Mouse (Mus musculus) kidney, adult 9 months (tissue): ENCODE measurements at regions not wholly inside any gene's neighbourhood (a gene's known extent, or its start where the extent isn't known, plus 50 kb on each side); places are given as distances from the start of the nearest gene placed in this dataset.

ENCODE experiments used
- DNase-seq: peaks from one replicate; pipeline ENCODE4 v3.0.0; 2022

DNA sequence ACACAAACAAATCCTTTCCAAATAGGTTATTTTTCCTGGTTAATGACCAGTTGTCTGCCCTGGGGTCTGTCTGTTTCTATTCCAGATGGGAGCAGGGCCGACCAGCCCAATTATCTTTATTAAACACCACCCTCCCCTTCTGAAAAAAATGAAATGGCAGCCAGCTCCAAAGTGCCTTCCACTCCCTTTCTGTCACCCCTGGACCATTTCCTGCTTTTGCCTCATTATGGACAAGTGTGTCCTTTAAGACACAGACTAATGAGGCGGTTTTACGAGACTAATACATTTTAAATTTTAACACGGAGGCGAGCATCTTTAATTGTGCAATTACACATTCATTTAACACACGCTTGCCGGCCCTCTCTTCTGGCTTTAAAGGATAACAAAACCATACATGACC lies 64.2 kb upstream of the Irx3 start:
- DNase-seq = no peak

DNA sequence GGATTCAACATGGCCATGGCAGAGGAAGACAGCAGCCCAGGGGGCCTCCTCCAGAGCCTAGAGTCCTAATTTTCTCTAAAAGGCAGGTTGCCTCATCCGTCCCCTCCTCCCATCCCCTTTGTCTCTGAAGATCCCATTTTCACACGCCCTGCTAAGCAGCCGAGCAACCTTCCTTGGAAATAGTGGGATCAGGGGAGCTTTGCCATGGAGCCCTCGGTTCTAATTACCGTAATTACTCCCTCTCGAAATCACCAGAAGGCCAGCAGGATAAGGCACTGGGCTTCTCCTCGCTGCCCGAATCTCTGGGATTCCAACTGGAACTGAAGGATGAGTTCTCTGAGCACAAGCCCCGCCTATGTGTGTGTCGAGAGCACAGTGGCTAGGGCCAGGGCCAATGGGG lies 63.5 kb upstream of the Irx3 start:
- DNase-seq = no peak

DNA sequence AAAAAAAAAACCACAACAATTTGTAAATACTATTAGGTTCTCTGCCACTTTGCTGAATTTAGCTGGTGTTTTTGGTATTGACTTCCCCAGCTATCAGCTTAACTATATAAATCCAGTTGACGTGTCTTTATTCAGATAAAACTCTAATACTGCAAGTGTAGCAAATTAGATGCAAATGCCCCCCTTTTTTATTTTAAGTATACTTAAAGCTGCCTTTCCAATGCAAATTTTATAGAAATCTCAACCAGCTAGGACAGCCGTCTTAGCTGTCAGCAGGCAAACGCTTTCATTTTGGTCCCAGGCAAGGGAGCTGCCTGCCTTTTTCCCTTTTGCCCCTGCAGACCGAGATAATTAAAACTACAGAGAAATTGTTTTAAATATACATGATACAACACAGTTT lies 61.6 kb upstream of the Irx3 start:
- DNase-seq = no peak

DNA sequence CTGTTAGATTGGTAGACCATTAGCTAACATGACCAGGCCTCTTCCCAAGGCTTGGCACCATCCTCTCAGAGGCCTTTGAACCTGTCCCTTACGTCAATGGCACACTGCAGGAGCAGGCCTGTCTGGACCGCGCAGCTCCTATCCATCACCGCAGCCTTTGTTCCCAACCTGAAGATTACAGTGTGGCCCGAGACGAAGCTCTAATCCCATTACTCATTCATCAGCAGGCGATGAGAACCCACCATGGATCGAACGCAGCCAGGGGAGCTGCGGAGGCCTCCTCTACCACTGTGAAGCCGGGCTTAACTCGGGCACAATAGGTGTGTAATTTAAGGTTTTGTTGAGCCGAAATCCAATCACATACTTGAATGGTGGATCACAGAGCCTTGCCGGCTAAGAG lies 54.0 kb upstream of the Irx3 start:
- DNase-seq = peak; percentile 44

DNA sequence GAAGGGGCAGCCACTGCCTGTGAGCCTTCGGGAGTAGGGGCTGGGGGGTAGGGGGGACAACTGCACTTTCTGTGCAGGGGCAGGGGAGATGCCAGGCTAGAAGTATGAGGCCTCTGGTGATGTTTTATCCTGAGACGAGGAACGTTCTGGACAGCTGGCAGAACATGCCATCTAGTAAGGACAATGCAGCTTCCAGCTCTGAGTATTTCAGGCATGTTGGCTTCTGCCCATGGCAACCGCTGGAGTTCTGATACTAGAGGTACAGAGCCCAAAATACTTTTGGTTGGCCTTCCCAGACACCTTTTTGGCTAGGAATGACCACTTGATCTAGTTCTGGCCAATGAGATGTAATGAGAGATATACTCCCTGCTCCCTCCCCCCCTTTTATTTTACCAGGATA lies 52.5 kb upstream of the Irx3 start:
- no peak for DNase-seq

DNA sequence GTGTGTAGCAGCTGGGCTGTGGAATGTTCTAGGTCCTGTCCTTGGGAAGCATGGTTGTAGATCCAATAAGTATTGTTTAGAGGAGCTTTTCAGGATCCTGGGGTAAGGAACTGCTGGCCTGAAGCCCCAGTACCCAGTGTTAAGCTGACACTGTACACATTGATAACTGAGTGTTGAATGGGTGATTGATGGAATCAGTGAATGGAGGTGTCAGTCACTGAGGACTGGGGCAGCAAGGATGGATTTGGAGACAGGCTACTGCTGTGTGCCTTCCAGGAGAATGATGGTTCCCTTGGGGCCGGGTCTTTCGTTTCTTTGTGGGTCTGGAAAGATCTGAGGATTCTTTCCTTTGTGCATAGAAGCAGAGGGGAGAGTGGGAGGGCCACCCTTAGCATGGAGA lies 51.9 kb upstream of the Irx3 start:
- no peak for DNase-seq

DNA sequence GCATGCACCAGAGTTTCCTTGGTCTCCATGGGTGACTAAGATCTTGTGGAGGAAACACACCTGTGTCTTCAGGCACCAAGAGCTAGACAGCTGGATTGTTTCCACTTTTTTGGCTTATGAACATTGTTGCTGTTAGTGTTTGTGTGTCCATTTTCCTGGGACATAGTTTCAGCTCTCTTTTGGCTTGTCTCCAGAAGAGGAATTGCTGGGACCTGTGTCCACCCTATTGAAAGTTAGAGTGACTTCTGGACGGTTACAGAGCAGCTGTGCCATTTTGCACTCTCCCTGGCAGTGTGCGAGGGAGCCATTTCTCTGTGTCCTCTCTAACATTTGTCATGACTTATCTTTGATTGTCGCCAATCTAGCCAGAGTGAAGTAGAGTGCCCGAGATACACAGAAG lies 51.5 kb upstream of the Irx3 start:
- DNase-seq = no peak
